Mouse (Mus musculus) midbrain, embryonic 16.5 days (tissue): ENCODE data around the gene Fis1. TPM values are rescaled to one million over a fixed set of nuclear protein-coding genes. Genes with fewer than 3 reads are reported as not detected.
"Not testable (repeated sequence)": the region's sequence is repeated elsewhere in the genome, so short reads cannot be mapped to it uniquely, and the experiment has no call there.

Experiments
- ATAC-seq: fragments of 200-750 bp; cut with Nextera tagmentation; 2 replicates; pipeline ENCODE4 v1.8.0; 2017; ENCODE audit warnings: moderate TSS enrichment
- H3K27ac ChIP-seq: fragments of 300-500 bp; sonication (generic); 2 replicates; pipeline ENCODE4 v1.5.1; 2014; ENCODE audit warnings: mild to moderate bottlenecking, low read length, mixed read lengths
- H3K27me3 ChIP-seq: fragments of 300-500 bp; sonication (generic); 2 replicates; pipeline ENCODE4 v1.6.1; 2014; ENCODE audit warnings: low read depth, low read length, mixed read lengths; ENCODE audit not compliant: control insufficient read depth, insufficient read depth
- H3K36me3 ChIP-seq: fragments of 300-500 bp; sonication (generic); 2 replicates; pipeline ENCODE4 v1.6.1; 2014; ENCODE audit warnings: mild to moderate bottlenecking, low read length, moderate library complexity, mixed read lengths; ENCODE audit not compliant: control insufficient read depth, insufficient read depth
- H3K4me1 ChIP-seq: fragments of 300-500 bp; sonication (generic); 2 replicates; pipeline ENCODE4 v1.6.1; 2014; ENCODE audit warnings: mild to moderate bottlenecking, low read length, mixed read lengths; ENCODE audit not compliant: control insufficient read depth, insufficient read depth
- H3K4me2 ChIP-seq: fragments of 300-500 bp; sonication (generic); 2 replicates; pipeline ENCODE4 v1.6.1; 2014; ENCODE audit warnings: mild to moderate bottlenecking, low read length, mixed read lengths
- H3K4me3 ChIP-seq: fragments of 300-500 bp; sonication (generic); 2 replicates; pipeline ENCODE4 v1.5.1; 2014; ENCODE audit warnings: low read depth, mild to moderate bottlenecking, low read length, moderate library complexity, mixed read lengths
- H3K9ac ChIP-seq: fragments of 300-500 bp; sonication (generic); 2 replicates; pipeline ENCODE4 v1.6.1; 2014; ENCODE audit warnings: low read depth, low read length, mixed read lengths
- H3K9me3 ChIP-seq: fragments of 300-500 bp; sonication (generic); replicated peaks from 2 replicates; pipeline ENCODE4 v1.6.1; 2014; ENCODE audit warnings: mild to moderate bottlenecking, low read length, mixed read lengths; ENCODE audit not compliant: control insufficient read depth, poor library complexity, severe bottlenecking
- WGBS: fragments of 180-500 bp; shearing (Covaris S2); extraction: QIAGEN DNeasy Blood & Tissue Kit; methylation state at CpG from one replicate; pipeline ENCODE4 v1.1.7; 2014; 5-methylcytosine and 5-hydroxymethylcytosine counted together
- polyA plus RNA-seq: library from polyadenylated mRNA; unstranded; fragments of >200 nt; fragmentation: Nextera tagmentation; extraction: Ambion mirVana; gene quantifications from 2 replicates; pipeline ENCODE4 v1.2.1, GENCODE M21; 2015

The Fis1 gene
- polyA plus RNA-seq, 1 experiment from 2014 or later: 346 TPM

DNA sequence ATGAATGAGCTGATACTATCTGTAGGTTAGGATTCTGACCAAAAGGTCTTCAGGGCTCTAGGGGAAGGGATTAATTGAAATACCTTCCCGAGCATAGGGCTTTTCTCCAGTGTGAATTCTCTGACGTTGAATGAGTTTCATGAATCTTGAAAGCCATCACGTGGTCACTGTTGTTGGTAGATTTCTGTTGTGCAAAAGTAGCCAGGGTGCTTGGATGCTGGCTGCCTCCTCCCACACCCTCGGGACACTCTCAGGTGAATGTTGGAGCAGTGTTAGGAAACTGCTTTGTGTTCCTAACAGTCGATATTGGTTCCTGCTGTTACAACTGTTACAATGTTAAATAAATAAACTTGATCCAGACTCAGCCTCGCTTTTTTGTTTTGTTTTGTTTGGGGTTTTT is 16.3 kb upstream of the Fis1 start:
- no peak overlapping the region for H3K4me2 ChIP-seq
- no peaks in the 10 kb centered on the region for H3K36me3 ChIP-seq
- H3K4me1 ChIP-seq: no peaks in the 10 kb centered on the region
- no peaks in the 10 kb centered on the region for H3K9me3 ChIP-seq
- ATAC-seq: no peak
- no peak overlapping the region for H3K27ac ChIP-seq
- H3K4me3 ChIP-seq: no peak overlapping the region
- 85% methylated on average over 6 of the region's 6 CpGs for WGBS
- H3K27me3 ChIP-seq: no peaks in the 10 kb centered on the region
- no peak overlapping the region for H3K9ac ChIP-seq

DNA sequence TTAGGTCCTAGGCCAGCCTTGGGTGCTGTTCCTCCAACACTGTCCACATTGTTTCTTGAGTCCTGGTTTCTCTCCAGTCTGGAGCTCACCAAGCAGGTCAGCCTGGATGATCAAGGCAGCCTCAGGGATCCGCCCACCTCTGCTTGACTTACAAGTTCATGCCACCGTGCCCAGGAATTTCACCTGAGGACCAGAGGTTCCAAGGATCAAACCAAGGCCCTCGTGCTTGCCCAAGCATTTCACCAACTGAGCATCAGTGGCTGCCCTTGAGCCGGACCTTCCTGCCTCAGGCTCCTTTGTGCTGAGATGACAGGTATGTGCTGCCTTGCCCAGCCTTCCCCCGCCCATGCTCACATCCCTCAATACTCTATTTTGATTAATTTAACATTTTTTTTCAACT is 15.5 kb upstream of the Fis1 start:
- Histone ChIP-seq H3K4me3 (no peak overlapping the region), H3K36me3 (no peaks in the 10 kb centered on the region), H3K27ac (no peak overlapping the region), H3K4me2 (no peak overlapping the region), H3K9ac (no peak overlapping the region), H3K4me1 (no peaks in the 10 kb centered on the region), H3K27me3 (no peaks in the 10 kb centered on the region), H3K9me3 (no peaks in the 10 kb centered on the region)
- no peak for ATAC-seq
- WGBS: 89% methylated on average over 5 of the region's 5 CpGs

DNA sequence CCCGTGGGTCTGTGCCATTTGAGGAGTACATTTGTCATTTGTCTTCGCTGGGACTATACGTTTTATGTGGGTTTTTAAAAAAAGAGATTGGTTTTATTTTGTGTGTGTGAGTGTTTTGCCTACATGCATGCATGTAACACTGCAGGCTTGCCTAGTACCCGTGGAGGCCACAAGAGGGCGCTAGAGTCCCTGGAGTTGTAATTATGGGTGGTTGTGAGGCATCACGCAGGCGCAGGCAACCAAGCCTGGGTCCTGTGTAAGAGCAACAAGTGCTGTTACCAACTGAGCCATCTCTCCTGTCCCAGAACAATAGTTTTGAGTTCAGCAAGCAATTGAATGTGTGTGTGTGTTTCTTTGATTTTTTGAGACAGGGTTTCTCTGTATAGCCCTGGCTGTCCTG is 13.8 kb upstream of the Fis1 start:
- no peak overlapping the region for H3K27ac ChIP-seq
- H3K9me3 ChIP-seq: no peaks in the 10 kb centered on the region
- H3K27me3 ChIP-seq: no peaks in the 10 kb centered on the region
- no peak overlapping the region for H3K9ac ChIP-seq
- H3K4me2 ChIP-seq: no peak overlapping the region
- ATAC-seq: no peak
- no peaks in the 10 kb centered on the region for H3K36me3 ChIP-seq
- no peaks in the 10 kb centered on the region for H3K4me1 ChIP-seq
- H3K4me3 ChIP-seq: no peak overlapping the region
- 67% methylated on average over 7 of the region's 7 CpGs for WGBS

DNA sequence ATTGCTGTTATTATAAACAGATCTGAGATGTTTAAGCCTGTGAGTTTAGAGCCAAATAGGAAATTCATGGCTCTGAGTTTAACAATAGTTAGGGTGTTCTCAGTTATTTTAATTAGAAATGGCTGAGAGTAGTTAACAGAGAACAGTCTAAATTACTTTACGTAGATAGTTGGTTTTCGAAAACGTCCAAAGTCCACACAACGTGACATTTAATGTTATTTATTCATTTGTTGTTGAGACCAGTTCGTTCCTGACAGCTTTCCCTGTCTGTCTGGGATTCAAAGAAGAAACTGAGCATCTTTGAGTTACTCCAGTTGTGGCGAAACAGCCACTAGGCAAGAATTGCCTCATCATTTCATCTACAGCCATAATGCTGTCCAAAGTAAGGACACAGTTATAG is 13.0 kb upstream of the Fis1 start:
- not testable (repeated sequence) for H3K27ac ChIP-seq, H3K9ac ChIP-seq, H3K27me3 ChIP-seq, H3K4me2 ChIP-seq, H3K9me3 ChIP-seq, ATAC-seq, H3K36me3 ChIP-seq, H3K4me1 ChIP-seq, H3K4me3 ChIP-seq
- 88% methylated on average over 6 of the region's 6 CpGs for WGBS

DNA sequence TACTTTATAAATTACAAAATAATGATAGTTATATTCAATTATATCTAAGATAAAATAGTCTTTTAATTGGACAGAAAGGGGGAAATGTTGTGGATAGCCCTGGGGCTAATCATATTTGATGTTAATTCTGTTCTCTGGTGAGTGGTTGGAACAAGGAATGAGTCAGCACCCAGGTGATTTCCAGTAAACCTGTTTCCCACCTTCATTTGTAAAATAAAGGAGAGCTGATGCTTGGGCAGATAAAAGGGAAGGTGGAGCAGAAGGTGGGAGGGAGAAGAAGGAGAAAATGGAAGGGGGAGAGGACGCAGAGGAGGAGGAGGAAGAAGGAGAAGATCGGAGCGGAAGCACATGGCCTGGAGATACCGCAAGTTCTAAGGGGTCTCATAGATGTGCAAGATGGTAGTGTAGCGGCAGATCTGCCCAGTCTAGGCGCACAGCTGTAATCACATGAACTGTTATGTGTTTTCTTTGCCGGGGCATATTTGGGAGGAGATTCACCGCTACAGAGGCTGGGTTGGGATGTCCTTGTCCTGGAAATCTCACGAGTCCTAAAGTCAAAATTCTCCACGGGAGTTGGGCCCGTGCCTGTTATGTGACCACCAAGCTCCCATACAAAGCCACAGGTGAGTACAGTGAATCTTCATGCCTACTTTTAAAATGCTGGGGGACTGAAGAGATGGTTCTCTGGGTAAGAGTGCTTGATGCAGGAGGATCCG is 12.1 kb upstream of the Fis1 start:
- H3K4me1 ChIP-seq: no peaks in the 10 kb centered on the region
- H3K27me3 ChIP-seq: no peaks in the 10 kb centered on the region
- H3K9me3 ChIP-seq: no peaks in the 10 kb centered on the region
- no peak overlapping the region for H3K27ac ChIP-seq
- ATAC-seq: no peak
- no peaks in the 10 kb centered on the region for H3K36me3 ChIP-seq
- H3K4me2 ChIP-seq: no peak overlapping the region
- no peak overlapping the region for H3K9ac ChIP-seq
- H3K4me3 ChIP-seq: no peak overlapping the region
- 88% methylated on average over 12 of the region's 12 CpGs for WGBS

DNA sequence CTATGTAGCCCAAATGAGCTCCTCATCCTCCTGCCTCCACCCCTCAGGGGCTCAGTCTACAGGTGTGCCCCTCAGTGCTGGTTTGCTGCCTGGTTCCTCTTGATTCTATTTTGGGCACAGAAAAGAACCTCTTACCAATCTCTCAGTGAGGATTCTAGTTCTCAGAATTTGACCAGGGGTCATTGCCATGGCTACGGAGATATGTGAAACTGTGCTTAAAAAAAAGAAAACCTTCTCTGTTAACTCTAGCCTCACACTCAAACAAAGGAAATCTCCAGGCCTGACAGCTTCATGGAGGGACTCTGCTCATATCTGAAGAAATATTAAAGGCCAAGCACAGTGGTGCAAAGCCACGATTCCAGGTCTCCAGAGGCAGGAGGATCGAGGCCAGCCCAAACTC is 10.3 kb upstream of the Fis1 start:
- Histone ChIP-seq H3K9me3 (no peaks in the 10 kb centered on the region), H3K36me3 (no peaks in the 10 kb centered on the region), H3K27ac (no peak overlapping the region; the same call in 1 of the 2 replicates), H3K27me3 (no peaks in the 10 kb centered on the region), H3K4me3 (no peak overlapping the region), H3K9ac (no peak overlapping the region), H3K4me1 (no peaks in the 10 kb centered on the region), H3K4me2 (no peak overlapping the region)
- 75% methylated on average over 3 of the region's 3 CpGs for WGBS
- ATAC-seq: no peak

DNA sequence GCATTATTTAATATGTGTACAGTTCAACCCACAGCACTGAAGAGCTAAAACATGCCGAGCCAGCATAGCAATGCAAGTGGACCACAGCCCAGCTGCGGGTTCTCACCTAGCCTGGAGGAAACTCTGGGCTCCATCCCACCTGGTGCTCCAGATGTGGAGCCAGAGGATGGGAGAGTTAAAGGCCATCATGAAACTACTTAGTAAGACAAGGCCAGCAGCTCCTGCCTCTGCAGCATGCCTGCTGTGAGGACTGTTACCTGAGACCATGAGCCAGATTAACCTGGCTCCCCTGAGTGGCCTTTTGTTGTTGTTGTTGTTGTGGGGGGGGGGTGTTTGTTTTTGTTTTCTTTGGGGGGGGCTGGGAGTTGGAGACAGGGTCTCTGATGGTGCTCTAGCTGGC is 9.7 kb upstream of the Fis1 start:
- no peaks in the 10 kb centered on the region for H3K36me3 ChIP-seq
- 83% methylated on average over 2 of the region's 2 CpGs for WGBS
- ATAC-seq: no peak
- no peaks in the 10 kb centered on the region for H3K27me3 ChIP-seq
- no peak overlapping the region for H3K9ac ChIP-seq
- no peak overlapping the region for H3K4me3 ChIP-seq
- H3K9me3 ChIP-seq: no peaks in the 10 kb centered on the region
- H3K4me2 ChIP-seq: no peak overlapping the region
- H3K27ac ChIP-seq: peak overlapping the region; percentile 40; the same call in 1 of the 2 replicates
- H3K4me1 ChIP-seq: no peaks in the 10 kb centered on the region

DNA sequence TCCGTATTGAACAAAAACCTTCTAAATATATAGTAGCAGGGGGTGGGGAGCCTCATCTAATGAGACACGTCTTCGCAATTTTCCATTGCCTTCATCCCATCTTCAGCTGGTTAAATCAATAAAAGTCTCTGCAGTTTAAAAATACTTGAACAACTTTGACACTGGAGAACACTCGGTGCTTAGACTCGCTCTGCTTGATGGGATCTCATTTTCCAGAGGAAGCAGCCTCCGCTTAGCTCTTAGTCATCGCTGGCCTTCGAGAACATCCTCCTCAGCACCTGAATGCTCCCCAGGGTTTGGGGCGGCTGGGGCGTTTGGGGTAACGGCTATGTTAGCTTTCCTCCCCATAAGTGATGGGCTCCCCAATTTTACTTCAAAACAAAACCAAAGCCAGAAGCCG is 8.0 kb upstream of the Fis1 start:
- Histone ChIP-seq H3K27ac (no peak overlapping the region), H3K9ac (no peak overlapping the region), H3K27me3 (no peaks in the 10 kb centered on the region), H3K9me3 (no peaks in the 10 kb centered on the region), H3K36me3 (no peaks in the 10 kb centered on the region), H3K4me1 (no peaks in the 10 kb centered on the region), H3K4me3 (no peak overlapping the region), H3K4me2 (no peak overlapping the region)
- ATAC-seq: no peak
- WGBS: 87% methylated on average over 12 of the region's 12 CpGs

DNA sequence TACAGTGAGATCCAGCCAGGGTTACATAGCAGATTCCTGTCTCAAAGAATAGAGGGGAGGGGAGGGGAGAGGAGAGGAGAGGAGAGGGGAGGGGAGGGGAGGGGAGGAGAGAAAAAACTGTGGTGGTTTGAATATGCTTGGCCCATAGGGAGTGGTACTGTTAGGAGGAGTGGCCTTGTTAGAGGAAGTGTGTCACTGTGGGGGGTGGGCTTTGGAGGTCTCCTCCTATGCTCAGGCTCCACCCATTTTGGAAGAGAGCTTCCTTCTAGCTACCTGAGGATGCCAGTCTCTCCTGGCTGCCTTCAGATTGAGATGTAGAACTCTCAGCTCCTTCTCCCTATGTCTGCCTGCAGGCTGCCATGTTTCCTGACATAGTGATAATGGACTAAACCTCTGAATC is 5.2 kb upstream of the Fis1 start:
- ATAC-seq: no peak
- H3K4me3 ChIP-seq: no peak overlapping the region
- no peaks in the 10 kb centered on the region; the same call in 1 of the 2 replicates for H3K27me3 ChIP-seq
- no peaks in the 10 kb centered on the region for H3K9me3 ChIP-seq
- no peak overlapping the region for H3K4me2 ChIP-seq
- no peaks in the 10 kb centered on the region for H3K36me3 ChIP-seq
- no peak overlapping the region for H3K27ac ChIP-seq
- no peak overlapping the region for H3K9ac ChIP-seq
- H3K4me1 ChIP-seq: no peaks in the 10 kb centered on the region
